Mouse (Mus musculus): ENCODE data around the gene Gpr39. TPM values are rescaled to one million over a fixed set of nuclear protein-coding genes. Genes with fewer than 3 reads are reported as not detected.
A peak's percentile ranks its signal among the peaks of the same experiment; 100 is the strongest.

Gene Gpr39
- total RNA-seq, 2 experiments from 2014 or later: 0.33 to 0.34 TPM

DNA sequence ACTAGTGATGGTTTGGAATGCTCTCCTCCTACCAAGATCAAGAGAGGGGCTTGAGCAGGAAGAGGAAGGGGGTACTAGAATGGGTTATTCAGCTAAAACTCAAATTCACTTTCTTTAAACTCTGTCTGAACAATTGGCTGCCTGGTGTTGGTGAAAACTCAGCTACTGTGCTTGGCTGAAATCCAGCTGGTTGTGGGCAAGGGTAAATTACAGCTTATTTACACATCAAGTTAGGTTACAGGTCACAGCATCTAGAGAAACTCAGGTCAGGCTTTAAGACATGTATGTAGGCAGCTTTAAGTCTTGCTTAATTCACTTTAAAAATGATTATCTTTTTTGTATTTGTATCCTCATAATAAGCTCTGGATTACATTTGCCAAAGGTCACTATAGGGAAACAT lies 16.7 kb downstream of the Gpr39 start:
- DNase-seq (ENCODE audit: extremely low spot score in 1 of 2, low spot score in 1 of 2): no peak

DNA sequence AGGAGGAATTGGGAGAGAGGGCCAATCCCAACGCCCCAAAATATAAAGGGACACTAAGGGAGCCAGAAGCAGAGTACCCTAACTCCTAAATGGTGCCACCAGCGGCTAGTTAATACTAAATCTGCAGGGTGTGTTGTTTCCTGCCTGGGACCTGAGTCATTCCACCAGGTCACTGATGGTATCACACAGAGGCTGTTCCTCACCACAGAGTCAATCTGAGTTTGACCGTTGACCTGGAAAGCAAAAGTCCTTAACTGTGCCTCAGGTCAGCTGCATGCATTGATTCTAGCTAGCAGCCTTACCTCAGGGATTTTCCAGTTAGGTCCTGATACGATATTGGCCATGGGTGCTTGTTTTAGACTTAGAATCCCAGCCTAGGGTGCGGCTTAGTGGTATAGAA lies 17.5 kb downstream of the Gpr39 start:
- no peak for DNase-seq (ENCODE audit: extremely low spot score in 1 of 2, low spot score in 1 of 2)

DNA sequence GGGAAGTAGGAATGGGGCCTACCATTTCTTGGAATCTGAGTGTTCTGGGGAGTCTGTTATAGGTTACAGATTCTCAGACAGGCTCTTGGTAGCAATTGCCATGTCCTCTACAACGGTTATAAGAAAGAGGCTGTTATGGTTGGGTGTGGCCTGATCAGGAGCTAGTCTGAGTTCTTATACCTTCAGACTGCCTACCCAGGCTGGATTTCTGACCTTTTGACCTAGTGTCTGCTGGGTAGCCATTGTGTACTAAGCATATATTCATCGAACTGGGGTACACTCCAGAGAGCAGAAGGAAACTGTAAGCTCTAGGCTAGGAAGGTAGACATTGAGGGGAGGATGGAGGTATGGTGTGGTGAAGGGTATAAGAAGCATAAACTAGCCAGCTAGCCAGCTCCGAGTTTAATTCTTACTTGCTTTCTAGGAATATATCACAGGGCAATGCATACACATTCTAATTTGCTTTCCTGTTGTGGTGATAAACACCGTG lies 24.4 kb downstream of the Gpr39 start:
- DNase-seq (ENCODE audit: extremely low spot score in 1 of 2, low spot score in 1 of 2): no peak

DNA sequence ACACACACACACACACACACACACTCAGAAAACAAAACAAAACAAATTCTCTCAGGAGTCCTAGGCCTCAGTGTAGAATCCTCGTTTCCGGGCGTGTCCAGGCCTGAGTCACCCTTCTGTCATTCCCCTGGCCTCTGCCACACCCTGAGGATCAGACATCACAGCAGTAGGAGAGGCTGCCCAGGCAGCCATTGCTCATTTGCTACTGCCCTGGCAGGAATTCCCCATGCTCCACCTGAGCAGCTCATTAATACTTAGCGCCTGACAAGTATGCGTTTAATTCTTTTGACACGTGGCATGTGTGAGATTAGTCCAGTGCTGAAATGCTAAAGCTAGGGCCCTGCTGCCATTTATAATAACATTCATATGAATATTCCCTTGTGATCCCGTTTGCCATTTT lies 25.0 kb downstream of the Gpr39 start:
- DNase-seq (ENCODE audit: extremely low spot score in 1 of 2, low spot score in 1 of 2): no peak

DNA sequence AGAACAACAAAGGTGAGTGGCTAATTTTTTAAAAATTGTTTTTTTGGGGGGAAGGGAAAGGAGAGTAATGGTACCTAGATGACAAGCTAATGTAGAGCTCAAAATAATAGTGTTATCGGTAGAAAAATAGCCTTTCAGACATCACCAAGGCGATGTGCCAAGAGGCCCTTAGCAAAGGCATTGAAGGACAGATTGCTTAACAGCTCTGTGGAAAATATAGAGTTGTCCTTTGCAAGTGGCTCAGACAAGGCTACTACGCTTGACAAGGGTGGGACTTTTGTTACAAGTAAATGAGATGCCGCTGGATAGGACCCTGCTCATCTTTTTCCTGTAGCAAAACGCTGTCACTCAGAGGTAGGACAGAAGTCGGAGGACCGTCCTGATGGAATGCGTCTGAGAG lies 25.5 kb downstream of the Gpr39 start:
- no peak for DNase-seq (ENCODE audit: extremely low spot score in 1 of 2, low spot score in 1 of 2)

DNA sequence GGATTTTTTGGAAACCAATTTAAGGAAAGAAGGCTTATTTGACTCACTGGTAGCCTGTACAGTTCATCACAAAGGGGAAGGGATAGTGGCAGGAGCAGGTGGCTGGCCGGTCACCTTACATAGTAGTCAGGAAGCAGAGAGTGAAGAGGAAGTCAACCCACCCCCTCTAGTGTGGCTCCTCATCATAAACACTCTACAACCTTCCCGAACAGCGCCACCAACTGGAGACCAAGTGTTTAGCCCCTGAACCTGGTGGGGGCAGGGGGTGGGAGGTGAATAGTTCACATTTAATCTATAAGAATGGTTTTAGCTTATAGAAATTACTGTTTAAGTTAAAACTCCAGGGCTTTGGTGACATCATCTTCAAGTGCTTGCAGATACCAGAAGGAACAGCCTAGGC lies 28.6 kb downstream of the Gpr39 start:
- no peak for DNase-seq (ENCODE audit: extremely low spot score in 1 of 2, low spot score in 1 of 2)

DNA sequence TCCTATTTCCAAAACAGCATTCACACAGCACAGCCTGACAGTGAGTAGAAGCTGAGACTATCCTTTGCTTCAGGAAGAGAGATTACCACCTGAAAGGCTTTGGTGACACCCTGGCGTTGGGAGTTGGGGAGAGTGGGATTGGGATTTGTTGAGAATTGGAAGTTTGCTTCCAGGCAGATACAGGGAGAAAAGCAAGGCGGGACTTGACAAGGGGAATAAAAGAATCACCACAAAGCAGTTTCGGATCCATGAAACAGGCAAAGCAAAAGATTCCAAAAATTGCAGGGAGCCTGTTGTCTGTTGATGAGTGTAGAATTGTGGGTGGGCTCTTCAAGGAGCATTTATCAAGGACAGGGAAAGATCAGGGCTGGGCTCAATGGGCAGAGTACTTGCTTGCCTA lies 38.5 kb downstream of the Gpr39 start:
- DNase-seq (ENCODE audit: extremely low spot score in 1 of 2, low spot score in 1 of 2): no peak

DNA sequence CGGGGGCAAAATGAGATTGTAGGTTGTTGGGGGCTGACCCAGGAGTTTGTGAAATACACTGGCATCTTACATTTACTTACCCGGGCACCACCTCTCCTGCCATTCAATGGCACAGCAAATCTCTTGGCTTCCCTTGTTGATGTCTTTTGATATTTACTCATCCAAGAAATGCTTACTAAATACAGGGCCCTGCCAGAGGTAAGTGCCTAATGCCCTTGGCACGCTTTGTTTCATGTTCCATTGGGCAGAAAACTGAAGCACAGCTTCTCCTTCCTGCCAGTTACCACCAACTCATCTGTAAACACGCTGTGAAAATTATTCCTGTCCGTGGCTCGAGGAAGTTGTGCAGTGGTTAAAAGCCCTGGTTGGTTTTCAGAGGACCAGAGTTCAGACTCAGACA lies 39.4 kb downstream of the Gpr39 start:
- DNase-seq (ENCODE audit: extremely low spot score in 1 of 2, low spot score in 1 of 2): no peak

DNA sequence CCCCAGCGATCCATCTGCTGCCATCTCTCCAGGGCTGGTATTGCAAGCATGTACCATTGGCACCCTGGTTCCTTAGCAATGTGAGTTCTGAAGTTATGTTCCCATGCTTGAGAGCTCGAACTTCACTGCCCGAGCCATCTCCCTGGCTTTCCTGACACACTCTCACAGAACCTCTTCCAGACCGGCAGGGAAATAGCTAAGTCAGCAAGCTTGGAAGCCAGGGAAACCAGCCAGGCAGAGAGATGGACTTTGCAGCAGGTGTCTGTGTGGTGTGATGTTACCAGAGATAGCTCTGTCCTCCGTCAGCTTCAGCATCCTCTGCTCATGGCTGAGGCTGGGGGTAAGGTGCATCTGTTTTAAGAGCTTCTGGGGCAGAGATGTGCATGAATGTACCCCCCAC lies 41.1 kb downstream of the Gpr39 start:
- no peak for DNase-seq (ENCODE audit: extremely low spot score in 1 of 2, low spot score in 1 of 2)

DNA sequence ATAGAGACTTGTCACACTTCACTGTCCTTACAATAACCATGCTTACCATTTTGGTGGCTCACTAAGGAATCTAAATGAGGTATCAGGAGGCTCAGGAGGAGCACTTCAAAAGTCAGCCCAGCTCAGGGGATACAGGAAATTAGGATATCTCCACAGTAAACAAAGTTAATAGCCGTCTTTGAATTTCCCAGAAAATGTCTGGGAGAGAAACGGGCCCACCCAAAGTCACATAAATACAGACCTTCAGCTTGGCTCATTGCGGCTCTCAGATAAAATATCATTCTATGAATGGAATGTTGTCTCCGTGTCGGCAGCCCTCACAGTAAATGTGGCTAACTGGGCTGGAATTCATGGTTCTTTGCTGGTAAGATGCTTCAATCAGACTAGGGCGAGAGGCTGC lies 42.3 kb downstream of the Gpr39 start:
- no peak for DNase-seq (ENCODE audit: extremely low spot score in 1 of 2, low spot score in 1 of 2)

DNA sequence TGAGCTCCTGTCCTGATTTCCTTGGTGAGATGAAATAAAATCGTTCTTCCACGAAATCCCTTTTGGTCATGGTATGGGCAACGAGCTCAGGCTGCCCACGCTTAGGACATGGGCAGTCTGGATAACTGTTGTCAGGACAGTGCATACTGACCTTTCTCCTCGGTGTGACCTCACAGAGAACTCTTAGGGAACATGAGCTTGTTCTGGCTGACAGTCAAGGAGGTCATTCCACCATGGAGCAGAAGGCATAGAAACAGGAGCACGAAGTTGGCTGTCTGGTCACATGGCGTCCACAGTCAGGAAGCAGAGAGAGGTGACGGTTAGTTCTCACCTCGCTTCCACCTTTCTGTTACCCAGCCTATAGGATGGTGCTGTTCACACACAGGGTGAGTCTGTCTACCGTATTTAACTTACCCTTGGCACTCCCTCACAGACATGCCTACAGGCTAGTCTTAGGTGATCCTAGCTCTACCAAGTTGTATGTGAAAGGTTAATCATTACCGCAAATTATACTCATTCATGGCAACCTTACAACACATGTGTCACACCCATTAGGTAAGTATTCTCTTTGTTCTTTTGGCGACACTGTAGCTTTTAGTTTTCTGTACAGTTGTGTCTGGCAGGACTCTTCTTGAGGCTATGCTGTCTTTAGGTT lies 44.4 kb downstream of the Gpr39 start:
- DNase-seq (ENCODE audit: extremely low spot score in 1 of 2, low spot score in 1 of 2): no peak

DNA sequence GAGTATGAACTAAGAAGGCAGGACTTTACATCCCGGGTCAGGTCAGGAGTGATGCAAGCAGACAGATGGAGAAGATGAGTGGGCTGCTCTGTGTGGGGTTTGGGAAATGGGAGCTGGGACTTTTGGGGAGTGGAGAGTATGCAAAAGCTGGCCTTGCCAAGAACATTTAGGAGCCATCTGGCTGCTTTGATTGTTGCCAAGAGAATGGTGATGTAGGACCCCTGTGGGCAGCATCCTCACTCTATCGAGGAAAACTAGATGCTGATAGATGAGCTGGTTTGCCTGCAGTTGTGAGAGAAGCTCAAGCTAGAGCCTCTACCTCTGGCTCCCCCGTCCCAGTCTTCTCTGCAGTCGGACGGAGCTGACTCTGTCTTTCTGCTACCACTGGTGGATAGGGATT lies 47.5 kb downstream of the Gpr39 start:
- DNase-seq (ENCODE audit: extremely low spot score in 1 of 2, low spot score in 1 of 2): peak; percentile 35 to 43

DNA sequence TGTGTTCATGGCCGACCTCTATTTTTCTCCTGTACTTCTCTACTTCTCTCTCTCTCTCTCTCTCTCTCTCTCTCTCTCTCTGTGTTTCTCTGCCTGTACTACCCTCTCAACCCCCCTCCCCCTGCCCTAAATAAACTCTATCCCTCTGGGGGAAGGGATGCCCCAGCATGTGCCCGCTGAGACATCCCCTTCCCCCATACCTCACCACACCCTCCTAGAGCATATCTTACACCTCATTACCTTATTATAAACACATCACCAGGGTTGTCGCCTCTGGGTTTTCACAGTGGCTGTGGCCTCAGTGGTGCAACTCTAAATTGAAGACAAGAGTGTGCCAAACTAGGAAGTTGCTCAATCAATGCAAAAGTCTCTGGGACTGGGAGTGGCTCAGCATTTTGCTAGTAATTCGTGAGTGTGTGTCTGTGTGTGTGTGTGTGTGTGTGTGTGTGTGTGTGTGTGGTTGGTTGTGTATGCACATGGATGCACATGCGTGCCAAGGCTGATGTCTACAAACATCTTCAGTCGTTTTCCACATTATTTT lies 52.3 kb downstream of the Gpr39 start:
- no peak for DNase-seq (ENCODE audit: extremely low spot score in 1 of 2, low spot score in 1 of 2)

DNA sequence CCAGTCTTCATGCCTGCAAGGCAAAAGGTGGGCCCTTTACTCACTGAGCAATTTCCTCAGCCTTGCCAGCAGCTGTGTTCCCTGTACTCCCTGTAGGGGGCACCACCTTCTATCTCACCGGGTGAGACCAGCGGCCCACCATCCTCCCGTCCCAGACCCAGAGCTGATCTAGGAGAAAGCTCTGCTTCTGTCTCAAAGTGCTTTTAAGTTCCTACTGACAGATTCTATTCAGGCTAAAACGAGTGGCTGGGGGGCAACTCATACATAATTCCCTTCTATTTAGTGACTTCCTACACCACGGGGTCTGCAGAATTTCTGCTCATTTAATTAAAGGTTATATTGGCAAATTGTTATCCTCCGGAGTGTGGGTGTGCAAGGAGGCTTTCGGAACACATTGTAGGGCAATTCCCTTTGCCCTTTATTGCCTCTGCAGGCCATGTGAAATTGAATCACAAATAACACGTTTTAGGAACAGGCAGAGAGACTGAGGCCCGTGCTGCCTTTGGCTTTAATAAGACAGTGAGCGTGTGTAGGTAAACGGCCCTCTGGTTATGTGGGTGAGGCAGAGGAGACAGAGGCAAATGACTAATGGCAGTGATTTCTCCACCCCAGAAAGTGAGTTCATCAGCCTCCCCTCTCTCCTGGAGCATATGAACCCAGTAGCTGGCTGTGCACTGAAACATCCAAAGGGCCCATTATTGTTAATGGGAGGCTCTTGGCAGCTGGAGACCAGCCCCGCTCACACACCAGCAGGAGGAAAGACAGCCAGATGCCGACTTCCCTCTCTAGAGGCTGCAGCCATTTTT lies 53.1 kb downstream of the Gpr39 start:
- DNase-seq (ENCODE audit: extremely low spot score in 1 of 2, low spot score in 1 of 2): peak in 1 of 2 experiments; percentile 6

DNA sequence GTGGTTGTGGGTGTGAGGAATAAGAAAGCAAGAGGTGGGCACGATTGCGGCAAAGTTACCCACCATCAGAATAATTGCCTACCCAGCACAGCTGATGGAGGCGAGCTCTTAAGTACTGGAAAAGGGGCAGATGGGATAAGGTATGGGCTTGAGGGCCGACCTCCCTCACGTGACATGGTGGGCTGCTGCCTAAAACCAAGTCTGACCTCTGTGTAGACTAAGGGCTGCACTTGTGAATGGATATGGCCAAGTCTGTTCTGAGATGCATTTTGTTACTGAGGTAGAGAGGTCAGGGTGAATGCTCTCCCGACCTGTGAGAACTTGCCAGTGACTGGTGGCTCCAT lies 53.7 kb downstream of the Gpr39 start:
- no peak for DNase-seq (ENCODE audit: extremely low spot score in 1 of 2, low spot score in 1 of 2)

DNA sequence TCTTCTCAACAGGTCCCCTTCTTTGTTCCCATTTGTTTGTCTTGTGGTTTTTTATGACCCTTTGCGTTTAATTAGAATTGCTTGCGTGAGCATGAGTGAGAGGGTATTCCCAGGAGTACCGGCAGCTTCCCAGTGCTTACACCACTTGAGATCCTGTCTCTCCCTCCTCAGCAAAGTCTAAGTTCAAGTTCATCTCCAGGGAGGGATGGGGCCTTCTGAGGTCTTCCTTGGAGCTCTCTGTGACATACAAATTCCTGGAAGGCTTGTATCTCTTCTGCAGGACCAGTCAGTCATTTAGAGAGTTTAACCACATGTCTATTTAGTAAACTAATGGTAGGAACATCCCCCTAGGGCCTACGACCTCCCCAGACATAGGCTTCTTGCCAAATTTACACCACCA lies 55.1 kb downstream of the Gpr39 start:
- no peak for DNase-seq (ENCODE audit: extremely low spot score in 1 of 2, low spot score in 1 of 2)

DNA sequence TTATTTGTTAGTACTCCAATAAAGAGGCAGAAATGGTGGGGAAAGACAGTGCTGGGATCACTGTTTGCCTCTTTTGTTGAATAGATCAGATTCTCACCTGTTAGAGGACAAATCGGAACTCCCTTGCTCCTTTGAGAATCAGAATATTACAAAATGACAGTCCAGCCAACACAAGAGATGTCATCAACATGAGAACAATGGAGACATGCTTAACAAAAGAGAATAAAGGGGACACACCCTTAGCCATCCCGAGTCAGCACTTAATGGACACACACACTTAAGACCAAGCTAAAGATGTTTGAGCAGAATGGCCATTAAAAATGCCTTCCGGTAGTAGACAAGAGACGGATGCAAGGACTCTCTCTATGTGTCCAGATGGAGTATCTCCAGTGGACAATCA lies 68.0 kb downstream of the Gpr39 start:
- DNase-seq (ENCODE audit: extremely low spot score in 1 of 2, low spot score in 1 of 2): no peak

DNA sequence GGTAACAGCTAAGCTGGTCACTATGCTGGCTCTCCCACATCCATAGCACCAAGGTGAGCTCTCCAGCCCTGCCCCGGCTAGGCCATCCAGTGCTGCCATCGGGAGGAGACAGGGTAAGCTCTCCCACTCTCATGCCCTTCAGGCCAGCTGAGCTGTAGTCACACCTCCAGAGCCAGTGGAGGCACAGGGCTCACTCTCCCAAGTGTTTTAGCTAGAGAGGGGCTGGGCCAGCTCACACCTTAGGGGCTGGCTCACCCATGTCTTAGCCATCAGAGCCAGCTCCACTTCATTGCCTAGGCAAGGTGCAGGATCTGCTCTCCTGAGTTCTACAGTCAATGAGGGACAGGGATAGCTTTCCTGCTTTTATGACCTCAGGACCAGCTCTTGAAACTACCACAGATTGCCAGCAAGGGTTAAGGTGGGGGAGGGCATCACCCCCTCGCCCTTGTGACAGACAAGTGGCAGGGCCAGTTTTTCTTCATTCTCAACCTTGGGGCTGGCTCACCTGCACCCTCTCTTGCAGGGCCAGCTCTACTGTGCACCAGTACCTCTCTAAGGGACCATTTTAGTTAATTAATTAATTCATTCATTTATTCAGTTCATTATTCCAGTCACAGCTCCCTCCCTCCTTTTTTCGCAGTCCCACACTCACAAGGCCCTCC lies 78.7 kb downstream of the Gpr39 start:
- no peak for DNase-seq (ENCODE audit: extremely low spot score in 1 of 2, low spot score in 1 of 2)

DNA sequence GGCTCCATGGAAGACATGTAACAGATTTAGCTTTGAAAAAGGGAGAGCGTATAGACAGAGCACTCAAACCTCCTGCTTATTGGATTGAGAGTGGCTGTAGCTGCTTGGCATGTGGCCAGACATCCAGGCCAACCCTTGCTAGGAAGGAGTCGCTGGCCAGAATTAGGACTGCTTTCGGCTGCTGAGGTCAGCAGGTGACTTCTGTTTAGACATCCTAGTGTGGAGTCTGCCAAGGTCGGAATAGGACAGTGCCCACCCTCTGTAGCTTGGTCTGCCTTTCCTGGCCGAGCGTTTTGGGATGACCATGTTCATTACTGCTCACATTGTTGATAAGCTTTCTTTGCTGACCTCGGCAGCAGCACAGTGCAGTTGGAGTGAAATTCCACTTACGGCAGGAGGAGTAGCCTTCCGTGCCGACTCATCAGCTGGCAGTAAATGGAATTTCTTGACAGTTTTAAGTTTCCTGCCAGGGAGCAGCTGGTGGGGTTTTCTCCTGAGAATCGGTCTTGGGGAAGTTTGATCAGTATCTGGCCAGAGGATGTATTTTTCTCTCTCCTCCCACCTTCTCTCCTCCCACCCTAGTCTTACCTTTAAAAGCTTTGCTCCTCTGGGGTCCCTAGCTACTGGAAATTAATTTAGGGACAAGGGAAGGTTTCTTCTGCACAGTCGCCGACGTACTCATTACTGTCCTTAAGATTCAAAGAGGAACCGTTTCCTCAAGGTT lies 83.3 kb downstream of the Gpr39 start:
- DNase-seq (ENCODE audit: extremely low spot score in 1 of 2, low spot score in 1 of 2): peak in 1 of 2 experiments; percentile 11

DNA sequence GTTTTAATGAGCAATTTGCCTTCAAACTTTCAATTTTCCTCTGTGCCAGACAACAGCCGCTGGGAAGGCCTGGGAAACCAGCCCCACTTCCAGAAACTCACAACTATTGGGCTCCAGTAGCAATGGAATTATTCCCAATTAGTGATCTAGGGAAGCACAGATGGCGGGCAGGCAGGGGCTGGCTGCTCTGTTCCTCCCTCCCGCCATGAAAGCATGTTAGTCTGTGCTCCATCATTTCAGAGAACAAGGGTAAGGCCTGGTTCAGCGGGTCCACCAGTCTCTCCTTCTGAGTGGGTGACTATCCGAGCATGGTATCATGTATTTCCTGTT lies 83.9 kb downstream of the Gpr39 start:
- peak; percentile 11 to 30 for DNase-seq (ENCODE audit: extremely low spot score in 1 of 2, low spot score in 1 of 2)

DNA sequence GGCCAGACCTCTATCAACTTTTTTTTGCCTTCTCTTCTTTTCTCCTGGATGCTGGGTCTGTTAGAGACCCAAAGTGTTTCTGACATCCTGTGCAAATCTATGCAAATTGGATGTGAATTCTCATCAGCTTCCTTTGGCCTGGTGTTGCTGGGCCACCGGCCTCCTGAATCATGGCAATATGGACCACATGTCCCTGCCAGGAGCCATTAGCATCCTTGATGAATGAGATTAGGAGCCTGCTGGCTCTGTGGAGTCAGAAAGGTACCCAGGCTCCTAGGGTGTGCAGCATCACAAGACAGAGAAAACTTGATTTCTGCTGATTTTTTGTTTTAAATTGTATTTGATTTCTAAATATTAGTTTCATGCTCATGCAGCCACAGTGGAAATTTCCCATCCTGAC lies 85.3 kb downstream of the Gpr39 start:
- DNase-seq (ENCODE audit: extremely low spot score in 1 of 2, low spot score in 1 of 2): no peak

All from layer of hippocampus, postnatal 25 days (tissue).